Mouse (Mus musculus) testis, adult 2 months (tissue): ENCODE measurements around the gene 1700017B05Rik.

ENCODE experiments used
- CTCF ChIP-seq: fragments of 200-500 bp; IDR thresholded peaks from 2 replicates; pipeline ENCODE4 v1.5.1; 2012; ENCODE audit warnings: low read depth, mild to moderate bottlenecking, inconsistent platforms, low read length, moderate library complexity; ENCODE audit not compliant: control insufficient read depth, insufficient read depth, insufficient replicate concordance
- POLR2A ChIP-seq: fragments of 200-500 bp; IDR thresholded peaks from 2 replicates; pipeline ENCODE4 v1.6.1; 2012; ENCODE audit warnings: low read depth, mild to moderate bottlenecking, inconsistent platforms, low read length, moderate library complexity; ENCODE audit not compliant: control insufficient read depth

DNA sequence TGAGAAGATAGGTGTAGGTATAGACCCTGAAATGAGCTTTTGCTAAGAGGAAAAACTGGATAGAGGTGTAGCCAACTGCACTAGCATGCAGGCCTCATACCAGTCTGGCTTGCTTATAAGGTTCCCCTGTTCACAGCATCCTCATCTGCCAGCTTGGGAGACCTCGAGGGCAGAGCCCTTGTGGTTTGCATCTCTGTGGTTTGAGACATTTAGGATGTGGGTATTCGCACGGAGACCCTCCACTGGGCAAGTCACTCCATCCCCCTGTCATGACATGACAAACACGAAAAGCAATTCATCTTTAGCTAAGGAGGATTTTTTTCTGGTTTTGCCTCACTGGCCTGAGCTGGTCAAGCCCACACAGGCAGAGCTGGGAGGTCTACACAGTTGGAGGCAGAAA, 34.2 kb downstream of the 1700017B05Rik start:
- TF ChIP-seq CTCF (no peak), POLR2A (no peak)
